ENCODE assay signal across 8 mouse cellular contexts in genomic region chr17:34033441-34033840, GRCm38 (mm10). TPM values are rescaled to one million over a fixed set of nuclear protein-coding genes. Genes with fewer than 3 reads are reported as not detected.
DNase-seq lines count a peak whose midpoint lies in the region; ATAC-seq lines count a peak whose summit lies in the region.

No protein-coding gene starts in this region.

- peak; percentile 21 for DNase-seq in gastrocnemius, postnatal 10 days
- DNase-seq in gastrocnemius, adult 8-10 months (ENCODE audit: low spot score in 2 of 2) = no peak
- DNase-seq in right cerebral cortex, postnatal 10 days (ENCODE audit: low spot score in 2 of 2) = peak; percentile 26 to 48
- DNase-seq in right cerebral cortex, adult 2 months (ENCODE audit: low spot score in 2 of 2) = no peak
- DNase-seq in T-cell, adult 2 months (ENCODE audit: low spot score) = no peak
- DNase-seq in gastrocnemius, postnatal 14 days = no peak

- 89% methylated on average over 9 of the region's 9 CpGs for WGBS in hindbrain, embryonic 13.5 days
- WGBS in midbrain, embryonic 16.5 days = 95% methylated on average over 9 of the region's 9 CpGs

- peak overlapping the region; percentile 99 for H3K4me2 ChIP-seq in hindbrain, embryonic 13.5 days
- peak overlapping the region; percentile 85; the same call in 1 of the 2 replicates for H3K4me2 ChIP-seq in midbrain, embryonic 16.5 days (ENCODE audit: low read length)

- peaks cover 8% of the 10 kb centered on the region; the same call in 1 of the 2 replicates for H3K27me3 ChIP-seq in hindbrain, embryonic 13.5 days
- H3K27me3 ChIP-seq in midbrain, embryonic 16.5 days (ENCODE audit: control insufficient read depth, insufficient read depth, low read depth, low read length) = no peaks in the 10 kb centered on the region; the same call in 1 of the 2 replicates

- no peak for ATAC-seq in hindbrain, embryonic 13.5 days (ENCODE audit: low FRiP score)
- ATAC-seq in midbrain, embryonic 16.5 days = no peak

- intact Hi-C loops in gastrocnemius, postnatal 14 days (cut with DNase I; ENCODE audit: low total_unique reads) = no loop called here

- peaks cover 62% of the 10 kb centered on the region for H3K36me3 ChIP-seq in hindbrain, embryonic 13.5 days
- H3K36me3 ChIP-seq in midbrain, embryonic 16.5 days (ENCODE audit: control insufficient read depth, insufficient read depth, low read length) = peaks cover 33% of the 10 kb centered on the region

- no peak overlapping the region for H3K4me3 ChIP-seq in hindbrain, embryonic 13.5 days
- H3K4me3 ChIP-seq in midbrain, embryonic 16.5 days (ENCODE audit: low read depth, low read length) = 0 out of 2 replicates have a peak overlapping the region, but pooled peaks have one; percentile 81

- peaks cover 52% of the 10 kb centered on the region for H3K4me1 ChIP-seq in hindbrain, embryonic 13.5 days (replicated peaks)
- peaks cover 34% of the 10 kb centered on the region for H3K4me1 ChIP-seq in midbrain, embryonic 16.5 days (ENCODE audit: control insufficient read depth, insufficient read depth, low read length)

- peak overlapping the region; percentile 94; the same call in 1 of the 2 replicates for H3K9ac ChIP-seq in hindbrain, embryonic 13.5 days
- no peak overlapping the region for H3K9ac ChIP-seq in midbrain, embryonic 16.5 days (ENCODE audit: low read depth, low read length)

- no peak overlapping the region; the same call in 1 of the 2 replicates for H3K27ac ChIP-seq in hindbrain, embryonic 13.5 days
- no peak overlapping the region for H3K27ac ChIP-seq in midbrain, embryonic 16.5 days (ENCODE audit: low read length)

- H3K9me3 ChIP-seq in hindbrain, embryonic 13.5 days = no peaks in the 10 kb centered on the region
- H3K9me3 ChIP-seq in midbrain, embryonic 16.5 days (replicated peaks; ENCODE audit: control insufficient read depth, low read length, poor library complexity, severe bottlenecking) = no peaks in the 10 kb centered on the region

RNA-seq across cellular contexts. Expression of gene Rxrb, which starts 1.8 kb away (rescaled TPM):
- 10 to 100 TPM; 40.7 to 43.1 TPM for total RNA-seq in gastrocnemius, postnatal 10 days (2021)
- total RNA-seq in gastrocnemius, adult 8-10 months (2022) = 10 to 100 TPM; 36.8 to 39.3 (median 38.8) TPM
- polyA plus RNA-seq in hindbrain, embryonic 13.5 days (2015; fragmentation: Nextera tagmentation; extraction: Ambion mirVana) = 56.8 and 59.2 TPM in 2 replicates
- 54.0 and 55.9 TPM in 2 replicates for polyA plus RNA-seq in midbrain, embryonic 16.5 days (2015; fragmentation: Nextera tagmentation; extraction: Ambion mirVana)
- total RNA-seq in gastrocnemius, postnatal 14 days (2021) = 10 to 100 TPM; 35.2 to 35.8 TPM

RNA-seq across cellular contexts. Expression of gene Slc39a7, which starts 2.0 kb away (rescaled TPM):
- total RNA-seq in gastrocnemius, postnatal 10 days (2021) = 10 to 100 TPM; 64.1 to 75.4 TPM
- total RNA-seq in gastrocnemius, adult 8-10 months (2022) = 10 to 100 TPM; 44.2 to 63.5 (median 49.3) TPM
- polyA plus RNA-seq in hindbrain, embryonic 13.5 days (2015; fragmentation: Nextera tagmentation; extraction: Ambion mirVana) = 164 and 172 TPM in 2 replicates
- polyA plus RNA-seq in midbrain, embryonic 16.5 days (2015; fragmentation: Nextera tagmentation; extraction: Ambion mirVana) = 163 and 175 TPM in 2 replicates
- total RNA-seq in gastrocnemius, postnatal 14 days (2021) = 10 to 100 TPM; 44.9 to 60.1 TPM

RNA-seq across cellular contexts. Expression of gene H2-Ke6, which starts 5.6 kb away (rescaled TPM):
- 10 to 100 TPM; 50.5 to 63.2 TPM for total RNA-seq in gastrocnemius, postnatal 10 days (2021)
- 10 to 100 TPM; 83.6 to 90.2 (median 84.9) TPM for total RNA-seq in gastrocnemius, adult 8-10 months (2022)
- 62.9 and 65.0 TPM in 2 replicates for polyA plus RNA-seq in hindbrain, embryonic 13.5 days (2015; fragmentation: Nextera tagmentation; extraction: Ambion mirVana)
- 60.1 and 61.3 TPM in 2 replicates for polyA plus RNA-seq in midbrain, embryonic 16.5 days (2015; fragmentation: Nextera tagmentation; extraction: Ambion mirVana)
- total RNA-seq in gastrocnemius, postnatal 14 days (2021) = 10 to 100 TPM; 50.1 to 51.3 TPM

RNA-seq across cellular contexts. Expression of gene Col11a2, which starts 5.8 kb away (rescaled TPM):
- total RNA-seq in gastrocnemius, postnatal 10 days (2021) = 100 to 1,000 TPM in 1 of 2 experiments, 10 to 100 TPM in 1; 72.0 to 106 TPM
- 1 to 10 TPM; 2.5 to 4.8 (median 3.9) TPM for total RNA-seq in gastrocnemius, adult 8-10 months (2022)
- polyA plus RNA-seq in hindbrain, embryonic 13.5 days (2015; fragmentation: Nextera tagmentation; extraction: Ambion mirVana) = 3.2 and 3.8 TPM in 2 replicates
- polyA plus RNA-seq in midbrain, embryonic 16.5 days (2015; fragmentation: Nextera tagmentation; extraction: Ambion mirVana) = 3.6 and 4.4 TPM in 2 replicates
- total RNA-seq in gastrocnemius, postnatal 14 days (2021) = 10 to 100 TPM; 51.1 to 56.0 TPM

RNA-seq across cellular contexts. Expression of gene Ring1, which starts 9.0 kb away (rescaled TPM):
- 10 to 100 TPM; 13.4 to 18.0 TPM for total RNA-seq in gastrocnemius, postnatal 10 days (2021)
- 10 to 100 TPM in 3 of 4 experiments, 1 to 10 TPM in 1; 9.8 to 15.6 (median 11.7) TPM for total RNA-seq in gastrocnemius, adult 8-10 months (2022)
- polyA plus RNA-seq in hindbrain, embryonic 13.5 days (2015; fragmentation: Nextera tagmentation; extraction: Ambion mirVana) = 19.2 and 21.5 TPM in 2 replicates
- polyA plus RNA-seq in midbrain, embryonic 16.5 days (2015; fragmentation: Nextera tagmentation; extraction: Ambion mirVana) = 17.9 and 18.2 TPM in 2 replicates
- 10 to 100 TPM; 11.3 to 13.1 TPM for total RNA-seq in gastrocnemius, postnatal 14 days (2021)

Comparison
In these comparisons a context has a peak if more than half of its experiments do, and no peak if none do; other contexts are left out.
1. DNase-seq: peak in gastrocnemius, postnatal 10 days (single experiment) and right cerebral cortex, postnatal 10 days (2 of 2); none in gastrocnemius, adult 8-10 months (0 of 2), right cerebral cortex, adult 2 months (0 of 2), T-cell, adult 2 months (single experiment) and gastrocnemius, postnatal 14 days (single experiment).